Mouse (Mus musculus): ENCODE data around the gene Il5. TPM values are rescaled to one million over a fixed set of nuclear protein-coding genes. Genes with fewer than 3 reads are reported as not detected.

The Il5 gene
- 0.27 TPM for polyA plus RNA-seq (2014; fragmentation: Illumina TruSeq; extraction: RNeasy Lipid Tissue Mini Kit (QIAGEN cat#74804); ENCODE audit: low read depth, low replicate concordance)

DNA sequence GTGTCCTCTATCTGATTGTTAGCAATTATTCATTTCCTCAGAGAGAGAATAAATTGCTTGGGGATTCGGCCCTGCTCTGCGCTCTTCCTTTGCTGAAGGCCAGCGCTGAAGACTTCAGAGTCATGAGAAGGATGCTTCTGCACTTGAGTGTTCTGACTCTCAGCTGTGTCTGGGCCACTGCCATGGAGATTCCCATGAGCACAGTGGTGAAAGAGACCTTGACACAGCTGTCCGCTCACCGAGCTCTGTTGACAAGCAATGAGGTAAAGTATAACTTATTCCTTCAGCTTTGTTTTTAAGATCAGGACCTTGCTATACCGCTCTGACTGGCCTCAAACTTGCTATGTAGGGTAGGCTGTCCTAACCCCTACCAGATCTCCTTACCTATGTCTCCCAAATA lies at the start of gene Il5:
Gene Il5 (plus strand): TSS at position 80 of the 400 bp plus-strand sequence.

GRCm38 (mm10) chr11:53706934-53707717 lies 13.5 kb upstream of the Il5 start, which contains the start of gene Rad50:
TSS of gene Rad50 (minus strand) at chr11:53707319.

GRCm38 (mm10) chr11:53769760-53770124 lies 49.1 kb downstream of the Il5 start, which contains the start of gene Irf1:
TSS of gene Irf1 (plus strand) at chr11:53770014.

GRCm38 (mm10) chr11:53773087-53773486 lies 52.5 kb downstream of the Il5 start, which contains the start of gene Gm17334:
TSS of gene Gm17334 (minus strand) at chr11:53773187.

Other genes starting within 250 kb of the Il5 start
- gene Gm9945, start 240.6 kb upstream of the Il5 start, polyA plus RNA-seq (2014; fragmentation: Illumina TruSeq; extraction: RNeasy Lipid Tissue Mini Kit (QIAGEN cat#74804); ENCODE audit: low read depth, low replicate concordance), result not detected
- gene Sowaha, start 240.5 kb upstream of the Il5 start, polyA plus RNA-seq (2014; fragmentation: Illumina TruSeq; extraction: RNeasy Lipid Tissue Mini Kit (QIAGEN cat#74804); ENCODE audit: low read depth, low replicate concordance), result 0.29 TPM
- 2.5 TPM for gene Sept8, start 201.5 kb upstream of the Il5 start, polyA plus RNA-seq (2014; fragmentation: Illumina TruSeq; extraction: RNeasy Lipid Tissue Mini Kit (QIAGEN cat#74804); ENCODE audit: low read depth, low replicate concordance)
- 95.1 TPM for gene Kif3a, start 153.4 kb upstream of the Il5 start, polyA plus RNA-seq (2014; fragmentation: Illumina TruSeq; extraction: RNeasy Lipid Tissue Mini Kit (QIAGEN cat#74804); ENCODE audit: low read depth, low replicate concordance)
- not detected for gene Il4, start 102.1 kb upstream of the Il5 start, polyA plus RNA-seq (2014; fragmentation: Illumina TruSeq; extraction: RNeasy Lipid Tissue Mini Kit (QIAGEN cat#74804); ENCODE audit: low read depth, low replicate concordance)
- gene Il13, start 86.1 kb upstream of the Il5 start, polyA plus RNA-seq (2014; fragmentation: Illumina TruSeq; extraction: RNeasy Lipid Tissue Mini Kit (QIAGEN cat#74804); ENCODE audit: low read depth, low replicate concordance), result 0.29 TPM
- 16.9 TPM for gene Rad50, start 13.5 kb upstream of the Il5 start, polyA plus RNA-seq (2014; fragmentation: Illumina TruSeq; extraction: RNeasy Lipid Tissue Mini Kit (QIAGEN cat#74804); ENCODE audit: low read depth, low replicate concordance)
- gene Irf1, start 49.2 kb downstream of the Il5 start, polyA plus RNA-seq (2014; fragmentation: Illumina TruSeq; extraction: RNeasy Lipid Tissue Mini Kit (QIAGEN cat#74804); ENCODE audit: low read depth, low replicate concordance), result 0.94 TPM
- not detected for gene Gm17334, start 52.4 kb downstream of the Il5 start, polyA plus RNA-seq (2014; fragmentation: Illumina TruSeq; extraction: RNeasy Lipid Tissue Mini Kit (QIAGEN cat#74804); ENCODE audit: low read depth, low replicate concordance)
- gene Gm12216, start 138.5 kb downstream of the Il5 start, polyA plus RNA-seq (2014; fragmentation: Illumina TruSeq; extraction: RNeasy Lipid Tissue Mini Kit (QIAGEN cat#74804); ENCODE audit: low read depth, low replicate concordance), result 0.28 TPM
- 18.0 TPM for gene Slc22a5, start 170.9 kb downstream of the Il5 start, polyA plus RNA-seq (2014; fragmentation: Illumina TruSeq; extraction: RNeasy Lipid Tissue Mini Kit (QIAGEN cat#74804); ENCODE audit: low read depth, low replicate concordance)

All from testis, adult 10 weeks (tissue).